Mouse (Mus musculus) testis, adult 2 months (tissue): ENCODE data around the gene Vars2.

Source experiments
- CTCF ChIP-seq: fragments of 200-500 bp; IDR thresholded peaks from 2 replicates; pipeline ENCODE4 v1.5.1; 2012; ENCODE audit warnings: low read depth, mild to moderate bottlenecking, inconsistent platforms, low read length, moderate library complexity; ENCODE audit not compliant: control insufficient read depth, insufficient read depth, insufficient replicate concordance
- POLR2A ChIP-seq: fragments of 200-500 bp; IDR thresholded peaks from 2 replicates; pipeline ENCODE4 v1.6.1; 2012; ENCODE audit warnings: low read depth, mild to moderate bottlenecking, inconsistent platforms, low read length, moderate library complexity; ENCODE audit not compliant: control insufficient read depth

GRCm38 (mm10) chr17:35705836-35706235, 38.4 kb upstream of the Vars2 start:
- no peak for TF ChIP-seq CTCF
- no peak for TF ChIP-seq POLR2A
